Mouse (Mus musculus): ENCODE measurements around the gene Gtf2ird1. TPM values are rescaled to one million over a fixed set of nuclear protein-coding genes. Genes with fewer than 3 reads are reported as not detected.

The Gtf2ird1 gene
- polyA plus RNA-seq, 1 experiment from 2014 or later, result 66.5 TPM

DNA sequence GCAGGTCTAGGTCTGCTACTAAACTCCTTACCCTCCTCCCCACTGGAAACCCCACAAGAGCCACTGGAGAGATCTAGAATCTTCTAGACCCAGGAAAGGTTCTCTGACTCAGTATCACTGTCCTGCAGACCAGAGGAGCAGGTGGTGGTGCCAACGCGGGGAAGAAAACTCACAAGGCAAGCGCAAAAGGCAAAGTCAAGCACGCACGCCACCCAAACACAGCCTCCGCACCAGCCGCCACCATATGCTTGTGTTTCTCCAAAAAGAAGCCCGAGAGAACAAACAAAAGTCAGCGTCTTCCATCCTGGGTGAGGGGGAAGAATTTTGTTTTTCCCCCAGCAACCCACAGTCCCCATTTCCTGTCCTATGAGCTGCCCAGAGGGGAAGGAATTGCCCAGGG is 28.9 kb downstream of the Gtf2ird1 start:
- Histone ChIP-seq H3K36me3 (ENCODE audit: control insufficient read depth, insufficient read depth, low read length) (no peaks in the 10 kb centered on the region), H3K4me2 (ENCODE audit: low read depth, low read length) (no peak overlapping the region), H3K9ac (ENCODE audit: low read depth, low read length) (no peak overlapping the region), H3K4me3 (ENCODE audit: low read length) (no peak overlapping the region), H3K9me3 (ENCODE audit: control insufficient read depth, low read length) (no peaks in the 10 kb centered on the region), H3K4me1 (ENCODE audit: control insufficient read depth, insufficient read depth, low read length) (peaks cover 9% of the 10 kb centered on the region; the same call in 1 of the 2 replicates), H3K27me3 (replicated peaks; ENCODE audit: control insufficient read depth, insufficient read depth, low read length) (no peaks in the 10 kb centered on the region), H3K27ac (ENCODE audit: low read length) (no peak overlapping the region)
- WGBS, result 85% methylated on average over 9 of the region's 9 CpGs
- ATAC-seq, result no peak

- Histone ChIP-seq H3K9ac (ENCODE audit: low read depth, low read length) (no peak overlapping the region), H3K9me3 (ENCODE audit: control insufficient read depth, low read length) (no peaks in the 10 kb centered on the region), H3K4me1 (ENCODE audit: control insufficient read depth, insufficient read depth, low read length) (peaks cover 17% of the 10 kb centered on the region), H3K4me2 (ENCODE audit: low read depth, low read length) (no peak overlapping the region), H3K27me3 (replicated peaks; ENCODE audit: control insufficient read depth, insufficient read depth, low read length) (no peaks in the 10 kb centered on the region), H3K27ac (ENCODE audit: low read length) (no peak overlapping the region), H3K4me3 (ENCODE audit: low read length) (no peak overlapping the region), H3K36me3 (ENCODE audit: control insufficient read depth, insufficient read depth, low read length) (no peaks in the 10 kb centered on the region)
- WGBS, result 91% methylated on average over 8 of the region's 8 CpGs
- no peak for ATAC-seq
Measured at GRCm38 (mm10) chr5:134425601-134426000, 30.9 kb downstream of the Gtf2ird1 start.

GRCm38 (mm10) chr5:134423930-134424329 is 32.6 kb downstream of the Gtf2ird1 start:
- Histone ChIP-seq H3K27ac (ENCODE audit: low read length) (no peak overlapping the region), H3K9ac (ENCODE audit: low read depth, low read length) (no peak overlapping the region), H3K4me1 (ENCODE audit: control insufficient read depth, insufficient read depth, low read length) (peaks cover 27% of the 10 kb centered on the region), H3K4me3 (ENCODE audit: low read length) (no peak overlapping the region), H3K27me3 (replicated peaks; ENCODE audit: control insufficient read depth, insufficient read depth, low read length) (no peaks in the 10 kb centered on the region), H3K9me3 (ENCODE audit: control insufficient read depth, low read length) (no peaks in the 10 kb centered on the region), H3K36me3 (ENCODE audit: control insufficient read depth, insufficient read depth, low read length) (no peaks in the 10 kb centered on the region), H3K4me2 (ENCODE audit: low read depth, low read length) (no peak overlapping the region)
- 86% methylated on average over 5 of the region's 5 CpGs for WGBS
- ATAC-seq, result no peak

- H3K4me3 ChIP-seq (ENCODE audit: low read length), result no peak overlapping the region
- WGBS, result 95% methylated on average over 6 of the region's 6 CpGs
- H3K27ac ChIP-seq (ENCODE audit: low read length), result no peak overlapping the region
- no peak for ATAC-seq
- H3K27me3 ChIP-seq (replicated peaks; ENCODE audit: control insufficient read depth, insufficient read depth, low read length), result no peaks in the 10 kb centered on the region
- H3K9ac ChIP-seq (ENCODE audit: low read depth, low read length), result no peak overlapping the region
- no peak overlapping the region for H3K4me2 ChIP-seq (ENCODE audit: low read depth, low read length)
- H3K9me3 ChIP-seq (ENCODE audit: control insufficient read depth, low read length), result no peaks in the 10 kb centered on the region
- no peaks in the 10 kb centered on the region for H3K36me3 ChIP-seq (ENCODE audit: control insufficient read depth, insufficient read depth, low read length)
- peaks cover 27% of the 10 kb centered on the region for H3K4me1 ChIP-seq (ENCODE audit: control insufficient read depth, insufficient read depth, low read length)
Measured at GRCm38 (mm10) chr5:134423372-134423771, 33.1 kb downstream of the Gtf2ird1 start.

DNA sequence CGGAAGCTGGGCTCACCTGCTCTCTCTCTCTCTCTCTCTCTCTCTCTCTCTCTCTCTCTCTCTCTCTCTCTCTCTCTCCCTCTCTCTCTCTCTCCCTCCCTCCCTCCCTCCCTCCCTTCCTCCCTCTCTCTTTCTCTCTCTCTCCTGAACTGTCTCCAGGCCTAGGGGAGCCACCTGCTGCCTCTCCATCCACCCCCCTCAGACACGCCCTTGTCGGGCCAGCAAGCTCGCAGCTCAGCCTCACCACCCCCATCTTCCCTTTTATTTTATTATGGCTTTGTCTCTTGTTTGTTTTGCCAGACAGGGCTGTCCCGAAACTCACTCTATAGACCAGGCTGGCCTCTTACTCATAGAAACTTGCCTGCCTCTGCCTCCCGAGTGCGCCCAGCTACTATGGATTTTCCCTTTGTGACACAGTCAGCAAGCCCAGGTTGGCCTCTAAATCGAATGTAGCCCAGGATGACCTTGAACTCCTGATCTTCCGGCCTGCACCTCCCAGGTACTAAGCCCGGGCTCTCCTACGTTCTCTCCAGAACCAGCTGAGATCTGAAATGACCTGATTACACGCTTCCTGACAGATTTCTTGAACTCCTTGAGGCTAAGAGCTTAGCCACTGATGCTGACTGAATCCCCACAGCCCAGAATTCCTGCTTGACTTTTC is 34.1 kb downstream of the Gtf2ird1 start:
- H3K9ac ChIP-seq (ENCODE audit: low read depth, low read length), result no peak overlapping the region
- peaks cover 3% of the 10 kb centered on the region; the same call in 1 of the 2 replicates for H3K36me3 ChIP-seq (ENCODE audit: control insufficient read depth, insufficient read depth, low read length)
- H3K9me3 ChIP-seq (ENCODE audit: control insufficient read depth, low read length), result 0 out of 2 replicates have a peak, but pooled peaks cover 5% of the 10 kb centered on the region
- H3K4me2 ChIP-seq (ENCODE audit: low read depth, low read length), result no peak overlapping the region
- no peak overlapping the region for H3K4me3 ChIP-seq (ENCODE audit: low read length)
- ATAC-seq, result no peak
- H3K27ac ChIP-seq (ENCODE audit: low read length), result 0 out of 2 replicates have a peak overlapping the region, but pooled peaks have one; percentile 4
- 79% methylated on average over 12 of the region's 12 CpGs for WGBS
- H3K27me3 ChIP-seq (replicated peaks; ENCODE audit: control insufficient read depth, insufficient read depth, low read length), result no peaks in the 10 kb centered on the region
- peaks cover 27% of the 10 kb centered on the region for H3K4me1 ChIP-seq (ENCODE audit: control insufficient read depth, insufficient read depth, low read length)

GRCm38 (mm10) chr5:134421061-134421460 is 35.5 kb downstream of the Gtf2ird1 start:
- ATAC-seq, result no peak
- Histone ChIP-seq H3K4me1 (ENCODE audit: control insufficient read depth, insufficient read depth, low read length) (peaks cover 33% of the 10 kb centered on the region), H3K36me3 (ENCODE audit: control insufficient read depth, insufficient read depth, low read length) (peaks cover 8% of the 10 kb centered on the region; the same call in 1 of the 2 replicates), H3K4me2 (ENCODE audit: low read depth, low read length) (no peak overlapping the region), H3K9me3 (ENCODE audit: control insufficient read depth, low read length) (0 out of 2 replicates have a peak, but pooled peaks cover 6% of the 10 kb centered on the region), H3K9ac (ENCODE audit: low read depth, low read length) (no peak overlapping the region), H3K27me3 (replicated peaks; ENCODE audit: control insufficient read depth, insufficient read depth, low read length) (no peaks in the 10 kb centered on the region), H3K27ac (ENCODE audit: low read length) (peak overlapping the region; percentile 93), H3K4me3 (ENCODE audit: low read length) (no peak overlapping the region)
- 64% methylated on average over 9 of the region's 9 CpGs for WGBS

- Histone ChIP-seq H3K4me2 (ENCODE audit: low read depth, low read length) (no peak overlapping the region), H3K36me3 (ENCODE audit: control insufficient read depth, insufficient read depth, low read length) (peaks cover 17% of the 10 kb centered on the region), H3K9ac (ENCODE audit: low read depth, low read length) (no peak overlapping the region), H3K4me1 (ENCODE audit: control insufficient read depth, insufficient read depth, low read length) (peaks cover 34% of the 10 kb centered on the region), H3K27me3 (replicated peaks; ENCODE audit: control insufficient read depth, insufficient read depth, low read length) (no peaks in the 10 kb centered on the region), H3K9me3 (ENCODE audit: control insufficient read depth, low read length) (0 out of 2 replicates have a peak, but pooled peaks cover 6% of the 10 kb centered on the region), H3K4me3 (ENCODE audit: low read length) (no peak overlapping the region), H3K27ac (ENCODE audit: low read length) (peak overlapping the region; percentile 93)
- no peak for ATAC-seq
- WGBS, result 76% methylated on average over 5 of the region's 5 CpGs
Measured at GRCm38 (mm10) chr5:134419700-134420099, 36.8 kb downstream of the Gtf2ird1 start.

DNA sequence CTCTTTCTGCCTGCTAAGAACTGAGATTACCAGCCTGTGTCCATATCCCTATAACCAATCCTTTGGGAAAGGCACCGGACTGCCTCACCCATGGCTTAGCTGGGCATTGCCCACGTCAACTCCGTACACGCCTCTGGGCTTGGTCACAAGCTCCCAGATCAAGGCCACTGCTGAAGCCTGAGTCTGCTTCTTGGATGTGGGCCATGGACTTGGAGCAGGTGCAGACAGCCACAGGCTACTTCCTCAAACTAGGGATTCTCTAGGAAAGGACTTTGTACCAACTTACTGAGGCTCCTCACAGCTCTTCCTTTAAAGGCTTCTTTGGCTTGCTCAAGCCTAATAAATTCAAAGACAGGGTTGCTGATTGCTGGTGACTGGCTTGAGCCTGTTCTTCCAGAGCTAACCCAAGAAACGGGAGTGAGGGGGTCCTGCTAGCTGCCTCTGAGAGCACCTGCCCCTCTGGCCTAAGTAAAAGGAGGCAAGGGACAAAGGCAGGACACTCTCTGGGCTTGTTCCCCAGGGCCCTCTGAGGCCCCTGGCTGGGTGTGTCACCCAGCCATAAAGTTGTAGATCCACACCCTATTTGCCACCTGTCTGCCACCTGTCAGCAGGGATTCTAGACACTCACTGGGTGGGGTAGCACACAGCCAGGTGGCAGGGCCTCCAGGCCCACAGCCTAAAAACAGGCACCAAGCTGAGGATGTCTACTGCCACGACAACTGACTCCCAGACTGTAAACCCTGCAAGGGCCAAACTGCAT is 38.0 kb downstream of the Gtf2ird1 start:
- Histone ChIP-seq H3K9ac (ENCODE audit: low read depth, low read length) (peak overlapping the region; percentile 49), H3K9me3 (ENCODE audit: control insufficient read depth, low read length) (0 out of 2 replicates have a peak, but pooled peaks cover 6% of the 10 kb centered on the region), H3K36me3 (ENCODE audit: control insufficient read depth, insufficient read depth, low read length) (peaks cover 17% of the 10 kb centered on the region), H3K27me3 (replicated peaks; ENCODE audit: control insufficient read depth, insufficient read depth, low read length) (no peaks in the 10 kb centered on the region), H3K4me2 (ENCODE audit: low read depth, low read length) (peak overlapping the region; percentile 24), H3K4me1 (ENCODE audit: control insufficient read depth, insufficient read depth, low read length) (peaks cover 34% of the 10 kb centered on the region), H3K4me3 (ENCODE audit: low read length) (no peak overlapping the region), H3K27ac (ENCODE audit: low read length) (peak overlapping the region; percentile 93)
- peak; percentile 97 for ATAC-seq
- 66% methylated on average over 6 of the region's 6 CpGs for WGBS

DNA sequence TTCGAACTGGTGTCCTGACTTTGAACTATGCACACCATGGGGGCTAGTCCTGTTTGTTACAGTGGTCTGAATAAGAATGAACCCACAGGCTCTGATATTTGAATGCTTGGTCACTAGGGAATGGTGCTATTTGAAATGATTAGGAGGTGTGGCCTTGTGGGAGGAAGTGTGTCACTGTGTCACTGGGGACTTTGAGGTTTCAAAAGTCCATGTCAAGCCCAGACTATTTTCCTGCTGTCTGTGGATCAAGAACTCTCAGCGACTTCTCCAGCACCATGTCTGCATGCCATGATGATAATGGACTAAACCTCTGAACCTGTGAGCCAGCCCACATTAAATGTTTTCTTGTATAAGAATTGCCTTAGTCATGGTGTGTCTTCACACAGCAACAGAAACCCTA is 44.2 kb downstream of the Gtf2ird1 start:
- no peak overlapping the region for H3K27ac ChIP-seq (ENCODE audit: low read length)
- 86% methylated on average over 2 of the region's 2 CpGs for WGBS
- no peak for ATAC-seq
- no peaks in the 10 kb centered on the region for H3K27me3 ChIP-seq (replicated peaks; ENCODE audit: control insufficient read depth, insufficient read depth, low read length)
- H3K4me1 ChIP-seq (ENCODE audit: control insufficient read depth, insufficient read depth, low read length), result 0 out of 2 replicates have a peak, but pooled peaks cover 12% of the 10 kb centered on the region
- no peak overlapping the region for H3K9ac ChIP-seq (ENCODE audit: low read depth, low read length)
- 0 out of 2 replicates have a peak, but pooled peaks cover under 1% of the 10 kb centered on the region for H3K9me3 ChIP-seq (ENCODE audit: control insufficient read depth, low read length)
- no peak overlapping the region for H3K4me3 ChIP-seq (ENCODE audit: low read length)
- peaks cover 43% of the 10 kb centered on the region for H3K36me3 ChIP-seq (ENCODE audit: control insufficient read depth, insufficient read depth, low read length)
- H3K4me2 ChIP-seq (ENCODE audit: low read depth, low read length), result no peak overlapping the region

Data from intestine, embryonic 16.5 days (tissue).